Mouse (Mus musculus): ENCODE measurements around the gene Gsto2.

The Gsto2 gene

DNA sequence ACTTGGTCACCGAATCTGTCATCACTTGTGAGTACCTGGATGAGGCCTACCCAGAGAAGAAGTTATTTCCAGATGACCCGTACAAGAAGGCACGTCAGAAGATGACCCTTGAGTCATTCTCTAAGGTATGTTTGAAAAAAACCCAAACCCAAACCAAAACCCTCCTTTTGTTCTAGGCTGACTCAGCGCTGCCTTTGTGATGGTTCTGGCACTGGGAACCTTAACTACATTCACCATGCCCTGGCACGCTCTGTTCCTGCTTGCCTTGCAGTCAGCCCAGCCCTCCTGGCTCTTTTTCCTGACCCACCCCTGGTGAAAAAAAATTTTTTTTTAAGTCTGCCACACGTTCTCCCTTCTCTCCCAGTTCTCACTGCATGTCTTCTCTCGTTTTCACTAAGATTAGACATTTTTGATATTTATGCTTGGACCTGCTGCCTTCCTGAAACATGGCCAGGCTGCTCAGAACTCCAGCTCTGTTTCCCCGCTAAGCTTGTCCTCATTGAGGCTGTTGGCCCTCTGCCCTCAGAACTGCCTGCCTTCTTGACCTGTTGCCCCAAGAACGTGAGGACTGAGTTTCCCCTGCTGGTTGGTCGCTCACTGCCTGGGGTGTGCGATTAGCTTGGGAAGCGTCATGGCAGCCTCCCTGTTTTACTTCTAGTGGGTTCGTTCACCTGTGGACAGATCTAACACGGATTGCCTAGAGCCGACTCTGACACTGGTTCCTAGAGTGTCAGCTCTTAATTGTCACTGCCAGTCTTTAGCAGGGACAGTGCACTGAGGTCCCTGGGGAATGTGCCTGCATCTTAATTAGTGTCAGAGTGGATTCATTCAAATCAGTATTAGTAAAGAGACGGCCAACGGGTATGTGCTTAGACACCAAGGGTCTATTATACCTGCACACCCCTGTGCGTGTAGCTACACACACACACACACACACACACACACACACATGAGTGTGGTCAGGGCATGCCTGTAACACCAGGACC, 7.1 kb upstream of the Gsto2 start:
- DNase-seq, result no peak

DNA sequence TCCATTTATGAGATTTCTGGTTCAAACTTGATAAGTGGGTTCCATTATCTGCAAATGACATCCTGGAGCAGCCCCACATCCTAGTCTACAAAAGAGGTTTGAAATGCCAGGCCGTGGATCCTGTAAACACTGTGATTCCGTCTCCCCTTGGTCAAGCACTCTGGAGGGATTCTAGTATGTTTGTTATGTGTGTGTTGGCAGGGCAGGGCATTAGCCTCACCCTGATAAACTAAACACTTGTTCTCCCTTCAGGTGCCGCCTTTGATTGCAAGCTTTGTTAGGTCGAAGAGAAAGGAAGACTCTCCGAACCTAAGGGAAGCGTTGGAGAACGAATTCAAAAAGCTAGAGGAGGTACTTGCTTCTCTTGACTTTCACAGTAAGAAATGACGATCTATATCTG, 6.2 kb upstream of the Gsto2 start:
- no peak for DNase-seq

DNA sequence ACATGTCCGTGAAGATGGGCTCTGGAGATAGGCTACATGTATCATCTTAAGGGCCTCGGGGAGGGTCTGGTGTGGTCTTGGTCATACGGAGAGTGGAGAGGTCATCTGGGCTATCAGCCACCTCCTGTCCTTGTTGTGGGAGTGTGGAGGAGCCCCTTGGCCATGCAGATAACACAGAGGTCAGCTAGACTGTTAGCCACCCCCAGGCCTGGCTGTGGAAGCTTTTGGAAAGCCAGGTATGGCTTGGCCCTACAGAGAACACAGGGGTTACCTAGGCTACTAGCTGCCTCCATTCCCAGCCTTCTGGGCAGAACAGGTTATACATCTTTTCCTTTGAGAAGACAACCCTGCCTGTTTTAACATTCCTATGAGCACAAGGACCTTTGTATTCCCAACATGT, 2.8 kb upstream of the Gsto2 start:
- DNase-seq, result no peak

DNA sequence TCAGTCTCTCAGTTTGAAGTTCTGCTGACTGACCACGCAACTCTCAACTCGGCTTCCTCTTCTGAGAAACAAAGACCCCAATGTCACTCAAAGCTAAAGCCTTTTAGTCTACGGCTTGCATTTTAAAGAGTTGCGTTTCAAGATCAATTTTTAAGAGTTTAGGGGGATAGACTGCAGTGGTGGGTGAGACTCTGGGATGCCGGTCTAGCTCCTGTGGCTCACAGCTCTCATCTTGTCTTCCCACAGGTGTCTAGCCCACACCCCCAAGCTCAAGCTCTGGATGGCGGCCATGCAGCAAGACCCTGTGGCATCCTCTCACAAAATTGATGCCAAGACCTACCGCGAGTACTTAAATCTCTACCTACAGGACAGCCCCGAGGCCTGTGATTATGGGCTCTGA, 1.3 kb upstream of the Gsto2 start:
- DNase-seq, result no peak

DNA sequence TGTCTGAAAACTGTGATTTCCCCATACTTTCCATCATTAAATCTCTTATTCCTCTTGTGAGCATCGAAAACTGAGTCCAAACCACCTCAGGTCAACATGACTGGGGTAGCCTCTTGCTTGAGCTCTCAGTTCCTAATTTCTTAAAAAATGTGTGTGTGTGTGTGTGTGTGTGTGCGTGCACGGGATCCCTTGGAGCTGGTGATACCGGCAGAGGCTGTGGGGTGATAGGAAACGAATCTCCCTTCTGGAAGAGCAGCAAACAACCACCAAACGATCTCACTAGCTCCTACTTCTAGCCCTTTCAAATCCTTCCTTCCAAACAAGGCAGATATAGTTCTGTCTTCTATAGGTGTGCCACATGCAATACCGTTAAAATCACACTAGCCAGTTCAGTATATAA, 613 bp upstream of the Gsto2 start:
- DNase-seq, result no peak

- DNase-seq, result no peak
Observed at GRCm38 (mm10) chr19:47867628-47868175, 2.4 kb downstream of the Gsto2 start.

- no peak for DNase-seq
Observed at GRCm38 (mm10) chr19:47868951-47869350, 3.6 kb downstream of the Gsto2 start.

DNA sequence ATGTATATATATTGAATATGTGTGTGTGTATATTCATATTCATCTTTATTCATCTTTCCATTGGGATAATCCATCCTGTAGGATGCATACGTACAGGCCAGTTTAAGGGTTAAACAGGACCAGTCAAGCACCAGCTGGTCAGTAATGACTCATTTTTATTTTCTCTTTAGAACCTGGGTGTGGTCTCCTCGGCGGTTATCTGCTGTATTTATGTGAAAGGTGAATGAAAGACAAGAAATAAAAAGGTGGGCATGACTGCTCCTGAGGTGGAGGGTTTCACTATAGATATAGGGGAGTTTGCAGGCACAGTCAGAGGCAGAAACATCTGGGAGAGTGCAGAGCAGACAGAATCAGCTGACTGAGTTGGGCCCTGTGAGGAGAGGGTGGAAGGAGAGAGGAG, 4.2 kb downstream of the Gsto2 start:
- DNase-seq, result no peak

GRCm38 (mm10) chr19:47870102-47870666, 4.8 kb downstream of the Gsto2 start:
- no peak for DNase-seq

- no peak for DNase-seq
Observed at GRCm38 (mm10) chr19:47871515-47871914, 6.2 kb downstream of the Gsto2 start.

DNA sequence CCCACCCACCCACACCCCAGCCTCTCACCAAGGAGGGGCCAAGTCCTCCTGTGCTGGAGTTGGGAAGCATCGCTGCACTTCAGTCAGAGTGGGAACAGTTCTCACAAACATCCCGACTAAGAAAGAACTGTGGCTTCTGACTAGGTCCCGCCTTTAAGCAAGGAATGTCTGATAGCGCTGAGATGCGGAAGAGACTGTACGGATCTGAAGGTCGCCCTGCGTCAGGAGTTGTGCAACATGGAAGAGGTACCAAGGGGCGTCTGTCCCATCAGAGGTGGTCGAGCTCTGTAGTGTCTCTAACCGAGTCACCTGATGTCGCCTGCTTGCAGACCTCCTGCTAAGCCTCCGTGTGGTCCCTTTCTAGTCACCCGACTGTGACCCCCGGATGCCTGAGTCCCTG, 10.9 kb downstream of the Gsto2 start:
- no peak for DNase-seq

DNA sequence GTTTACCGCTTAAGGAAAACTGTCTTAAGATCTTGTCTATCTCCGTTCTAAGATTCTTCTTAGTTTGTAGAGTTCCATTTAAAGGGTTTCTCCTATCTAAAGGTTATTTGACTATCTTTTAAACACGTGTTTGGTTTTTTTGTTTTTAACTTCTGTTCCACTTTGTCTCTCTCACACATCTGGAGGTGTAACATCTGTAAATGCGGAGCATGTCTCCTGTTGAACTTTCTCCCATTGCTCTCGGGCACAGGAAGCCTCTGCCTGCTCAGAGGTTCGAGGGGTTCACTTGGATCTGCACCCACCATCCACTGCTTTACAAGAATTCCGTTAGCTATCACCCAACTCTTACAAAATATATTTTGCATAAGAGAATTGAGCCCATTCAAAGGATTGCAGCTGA, 16.2 kb downstream of the Gsto2 start:
- DNase-seq, result no peak

GRCm38 (mm10) chr19:47882151-47882881, 17.0 kb downstream of the Gsto2 start:
- DNase-seq, result peak; percentile 77

DNA sequence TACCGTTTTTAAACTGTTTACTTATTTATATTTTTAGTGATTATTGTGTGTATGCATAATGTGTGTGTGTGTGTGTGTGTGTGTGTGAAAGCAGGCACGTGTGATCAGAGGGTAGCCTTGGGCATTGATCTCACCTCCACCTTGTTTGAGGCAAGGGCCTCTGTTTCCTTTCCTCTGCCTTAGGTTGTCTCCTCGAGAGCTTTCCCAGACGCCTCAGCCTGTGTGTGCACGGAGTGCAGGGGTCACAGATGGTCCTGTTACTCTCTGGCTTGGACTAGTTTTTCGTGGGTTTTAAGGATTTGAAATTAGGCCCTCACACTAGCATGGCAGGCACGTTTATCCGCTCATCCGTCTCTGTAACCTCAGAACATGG, 17.5 kb downstream of the Gsto2 start:
- no peak for DNase-seq

DNA sequence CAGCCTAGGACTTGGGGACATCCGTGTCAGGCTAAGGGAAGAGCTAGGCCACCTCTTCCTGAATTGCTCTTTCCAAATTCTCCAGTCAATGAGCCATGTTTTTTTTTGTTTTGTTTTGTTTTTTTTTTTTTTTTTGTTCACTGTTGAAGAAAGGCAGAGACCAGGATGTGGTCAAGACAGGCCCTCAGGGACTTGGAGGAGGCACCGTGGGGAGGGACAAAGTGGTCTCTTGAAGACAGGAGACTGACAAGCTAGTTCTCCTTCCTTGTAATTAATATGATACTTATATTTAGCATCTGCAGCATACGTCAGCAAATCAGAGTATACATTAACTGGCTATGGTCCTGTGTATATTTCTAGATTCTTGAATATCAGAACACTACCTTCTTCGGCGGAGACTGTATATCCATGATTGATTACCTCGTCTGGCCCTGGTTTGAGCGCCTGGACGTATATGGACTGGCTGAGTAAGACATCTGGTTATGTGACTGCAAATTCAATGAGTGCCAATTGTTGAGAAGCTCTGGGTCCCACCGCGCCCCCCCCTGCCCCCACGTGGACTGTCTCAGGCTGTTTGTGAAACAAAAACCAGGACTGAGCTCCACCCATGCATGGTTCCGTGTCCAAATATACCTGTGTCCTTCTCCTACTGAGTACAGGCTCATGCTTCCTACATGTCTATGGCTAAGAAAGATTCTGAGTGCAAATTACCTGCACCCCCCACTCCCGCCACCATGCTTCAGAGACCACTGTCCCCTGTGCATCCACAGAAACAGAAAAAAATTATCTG, 19.2 kb downstream of the Gsto2 start:
- DNase-seq, result no peak

DNA sequence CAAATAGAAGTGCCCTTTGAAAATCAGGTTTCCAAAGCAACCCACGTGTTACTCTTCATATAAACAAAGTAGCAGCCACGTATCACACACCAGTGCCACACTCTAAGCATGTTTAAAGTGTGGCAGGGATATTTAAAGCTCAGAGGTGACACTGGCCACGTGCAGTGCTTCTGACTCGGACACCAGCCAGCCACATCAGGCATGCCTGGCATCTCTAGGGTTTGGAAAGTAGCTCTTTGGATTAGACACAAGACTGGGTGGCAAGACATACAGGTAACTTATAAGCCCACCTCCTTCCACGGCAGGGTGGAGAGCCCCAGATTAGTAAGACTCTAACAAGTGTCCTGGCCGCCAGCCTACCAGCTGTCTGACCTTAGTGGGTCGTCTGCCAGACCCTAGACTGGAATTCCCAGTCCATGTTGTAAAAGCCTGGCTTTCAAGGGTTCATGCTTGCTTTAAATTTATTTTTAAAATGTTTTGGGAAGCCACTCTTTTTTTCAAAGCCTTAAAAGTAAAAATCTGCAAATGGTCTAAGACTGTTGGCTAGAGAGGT, 19.9 kb downstream of the Gsto2 start:
- DNase-seq, result no peak

DNA sequence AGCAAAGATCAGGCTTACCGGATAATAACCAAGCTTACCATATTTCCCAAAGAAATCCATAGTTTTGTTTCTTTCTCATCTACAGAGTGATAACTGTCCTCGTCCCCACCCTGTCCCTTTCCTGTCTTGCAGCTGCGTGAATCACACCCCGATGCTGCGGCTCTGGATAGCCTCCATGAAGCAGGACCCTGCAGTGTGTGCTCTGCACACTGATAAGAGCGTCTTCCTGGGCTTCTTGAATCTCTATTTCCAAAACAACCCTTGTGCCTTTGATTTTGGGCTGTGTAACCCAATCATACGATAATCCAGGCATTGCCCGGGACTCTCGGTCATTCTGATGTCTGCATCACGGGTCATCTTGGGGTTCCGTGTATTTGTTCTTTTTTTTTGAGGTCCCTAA, 20.6 kb downstream of the Gsto2 start:
- DNase-seq, result no peak

DNA sequence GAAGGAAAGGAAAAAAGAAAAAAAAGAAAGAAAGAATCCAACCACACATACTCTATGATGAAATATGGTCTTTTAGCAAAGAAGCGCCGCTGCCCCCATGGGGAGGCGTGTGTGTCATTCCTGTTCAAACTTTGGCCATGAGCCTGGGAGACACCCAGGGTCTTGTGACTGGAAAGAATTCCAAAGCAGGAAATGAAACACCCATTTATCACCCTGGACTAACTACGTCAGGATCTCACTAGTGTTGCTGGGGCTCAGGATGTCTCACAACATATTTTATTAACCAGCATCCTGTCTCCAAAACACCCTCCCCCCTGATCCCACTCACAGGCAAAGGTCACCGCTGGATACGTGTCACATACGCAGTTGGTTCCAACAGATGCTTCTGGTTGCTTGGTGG, 21.3 kb downstream of the Gsto2 start:
- peak; percentile 89 for DNase-seq

DNA sequence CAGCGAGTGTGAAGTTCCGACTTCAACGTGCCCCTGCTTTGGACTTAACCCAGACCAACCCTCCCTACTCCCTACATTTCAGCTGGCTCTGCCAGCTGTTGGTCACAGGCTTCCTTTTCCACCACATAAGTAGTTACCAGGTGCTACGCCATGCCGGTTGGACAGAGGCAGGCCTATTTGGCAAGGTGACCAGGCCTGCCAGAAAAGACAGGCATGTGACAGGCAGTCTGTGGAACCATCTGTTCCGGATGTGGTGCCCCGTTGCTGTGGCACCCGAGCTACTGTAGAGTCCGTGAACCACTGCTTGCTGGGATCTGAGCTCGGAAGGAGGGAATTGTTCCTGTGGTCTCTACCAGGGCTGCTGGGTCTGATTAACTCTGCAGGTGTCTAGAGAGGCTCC, 22.1 kb downstream of the Gsto2 start:
- no peak for DNase-seq

DNA sequence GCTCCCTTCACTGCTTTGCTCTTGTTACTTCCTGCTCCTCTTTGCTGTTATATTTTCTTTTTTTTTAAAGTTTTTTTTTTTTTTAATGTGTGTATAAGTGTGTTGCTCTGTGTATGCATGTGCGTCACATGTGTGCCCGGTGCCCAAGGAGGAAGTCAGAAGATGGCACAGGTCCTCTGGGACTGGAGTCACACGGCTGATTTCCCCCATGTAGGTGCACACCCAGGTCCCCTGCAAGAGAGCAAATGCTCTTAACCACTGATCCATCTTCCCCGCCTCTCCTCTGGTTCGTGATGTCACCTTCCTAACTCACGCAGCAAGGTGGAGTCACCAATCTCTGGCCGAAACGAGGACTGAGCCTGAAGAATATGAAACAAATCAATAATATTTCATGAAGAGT, 22.7 kb downstream of the Gsto2 start:
- DNase-seq, result no peak

DNA sequence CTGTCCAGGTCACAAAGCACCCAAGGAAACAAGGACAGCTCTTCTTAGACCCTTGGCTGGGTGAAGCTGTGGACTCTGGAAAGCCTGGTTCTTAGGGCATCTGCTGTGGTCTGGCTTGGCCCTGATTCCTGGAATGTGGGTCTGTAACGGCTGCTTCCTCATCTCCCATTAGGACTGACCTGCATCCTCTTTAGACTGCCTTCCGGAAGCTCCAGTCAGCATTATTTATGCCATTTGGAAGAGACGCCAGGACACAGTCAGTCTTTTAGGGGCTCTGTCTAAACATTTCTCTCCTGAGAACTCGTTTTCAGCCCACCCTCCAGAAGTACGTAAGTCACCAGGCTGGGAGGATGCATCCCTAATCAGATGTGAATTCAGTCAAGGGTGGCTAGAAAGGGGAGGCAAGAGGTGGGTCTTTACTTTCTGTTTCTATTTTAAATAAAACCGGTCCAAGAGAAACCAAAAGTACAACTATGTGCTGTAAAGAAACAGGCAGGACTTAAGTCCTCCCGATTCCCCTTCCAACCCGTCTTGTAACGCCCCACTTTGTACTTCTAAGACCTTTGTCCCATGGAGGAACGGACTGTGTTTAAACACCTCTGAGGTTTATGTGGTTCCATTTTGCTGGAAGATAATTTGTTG, 25.3 kb downstream of the Gsto2 start:
- DNase-seq, result peak; percentile 76
